Mouse (Mus musculus) CH12.LX (cell line): ENCODE data around the gene Ppp6r3.

Source experiments
- PAX5 ChIP-seq: IDR thresholded peaks from 2 replicates; pipeline ENCODE4 v1.6.1; 2012; ENCODE audit warnings: low read length, inconsistent platforms, mixed read lengths
- POLR2A ChIP-seq: IDR thresholded peaks from 2 replicates; pipeline ENCODE4 v1.6.1; 2011; ENCODE audit warnings: low read depth, mild to moderate bottlenecking, improper control_type of control experiment, low read length

DNA sequence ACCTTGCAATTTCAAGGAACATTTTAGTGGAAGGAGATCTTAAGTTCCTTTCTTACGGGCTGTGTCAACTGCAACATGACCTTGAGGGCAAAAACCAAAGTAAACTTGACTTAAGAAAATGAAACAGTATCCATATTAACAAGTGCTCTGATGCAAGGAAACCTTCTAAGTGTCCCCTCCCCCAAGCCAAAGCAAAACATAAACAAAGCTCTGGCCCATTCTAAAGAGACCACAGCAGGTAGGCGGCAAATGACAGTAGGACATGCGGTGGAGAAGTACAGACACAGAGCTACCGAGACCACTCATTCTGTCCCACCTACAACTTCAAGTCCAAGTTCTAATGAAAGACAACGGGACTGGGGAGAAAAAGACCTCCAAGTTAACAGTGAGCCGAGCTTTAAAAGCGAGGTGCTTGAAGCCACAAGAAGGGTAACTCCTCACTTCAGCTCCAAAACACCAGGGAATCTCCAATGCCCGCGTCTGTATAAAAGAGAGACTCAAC, 905 bp downstream of the Ppp6r3 start:
- TF ChIP-seq PAX5 = no peak
- no peak for TF ChIP-seq POLR2A
